Mouse (Mus musculus): ENCODE data around the gene Rbx1.
"Not testable (repeated sequence)": the region's sequence is repeated elsewhere in the genome, so short reads cannot be mapped to it uniquely, and the experiment has no call there.

The Rbx1 gene

DNA sequence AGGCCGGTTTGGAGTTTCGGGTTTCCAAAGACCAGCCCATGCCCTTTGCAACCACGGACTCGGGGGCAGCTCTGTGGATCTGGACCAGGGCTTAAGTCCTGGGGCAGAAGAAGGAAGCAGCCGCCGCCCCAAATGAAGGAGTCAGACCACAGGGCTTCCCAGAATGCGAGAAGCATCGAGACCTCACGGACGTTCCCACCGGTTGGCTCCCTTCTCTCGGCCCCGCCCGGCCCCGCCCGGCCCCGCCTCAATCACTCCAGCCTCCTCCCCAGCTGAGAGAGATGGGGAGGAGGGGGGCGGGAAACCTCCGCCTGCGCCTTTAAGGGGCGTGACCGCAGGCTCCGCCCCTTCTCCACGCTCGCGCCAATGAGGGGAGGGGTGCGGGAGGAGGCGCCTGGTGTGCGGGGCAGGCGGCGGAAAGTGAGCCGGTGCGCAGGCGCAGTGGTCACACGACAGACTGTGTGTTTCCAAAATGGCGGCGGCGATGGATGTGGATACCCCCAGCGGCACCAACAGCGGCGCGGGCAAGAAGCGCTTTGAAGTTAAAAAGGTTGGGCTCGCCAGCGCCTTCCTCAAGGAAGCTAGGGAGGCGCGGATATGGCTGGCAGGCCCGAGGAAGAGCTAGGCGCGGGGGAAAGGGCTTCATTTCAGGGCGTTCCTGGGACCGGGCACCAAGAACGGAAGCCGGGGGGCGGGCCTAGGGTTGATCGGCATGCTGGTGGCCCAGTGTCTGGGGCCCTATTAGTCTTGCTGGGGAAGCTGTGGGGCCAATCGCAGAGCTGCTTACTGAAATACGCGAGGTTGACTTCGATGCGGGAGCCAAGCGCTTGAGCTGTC lies at the start of gene Rbx1:
Gene Rbx1 (plus strand): TSS at position 396 of the 837 bp plus-strand sequence.
- peak; percentile 99 for DNase-seq (ENCODE audit: low read depth, low spot score)

DNA sequence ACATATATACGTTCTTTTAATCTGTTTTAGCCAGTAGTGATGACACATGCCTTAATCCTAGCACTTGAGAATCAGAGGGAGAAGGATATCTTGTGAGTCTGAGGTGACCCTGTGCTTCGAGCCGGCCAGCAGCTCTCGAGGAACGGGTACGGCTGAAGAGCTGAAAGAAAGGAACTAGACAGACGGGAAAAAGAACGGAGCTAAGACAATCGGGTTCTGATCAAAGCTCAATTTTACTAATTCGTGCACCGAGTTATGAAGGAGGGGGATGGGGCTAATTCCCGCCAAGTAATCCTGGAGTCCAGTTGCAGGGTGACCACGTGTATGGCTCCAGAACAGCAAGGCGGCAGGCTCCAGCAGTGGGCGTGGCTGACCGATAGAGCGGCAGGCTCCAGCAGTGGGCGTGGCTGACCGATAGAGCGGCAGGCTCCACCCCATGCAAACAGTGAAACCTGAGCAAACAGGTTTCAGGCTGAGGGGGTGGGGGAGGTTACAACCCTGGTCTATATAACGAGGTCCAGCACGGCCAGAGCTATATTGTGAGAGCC lies 49.3 kb upstream of the Rbx1 start:
- peak; percentile 55 for DNase-seq (ENCODE audit: low read depth, low spot score)

DNA sequence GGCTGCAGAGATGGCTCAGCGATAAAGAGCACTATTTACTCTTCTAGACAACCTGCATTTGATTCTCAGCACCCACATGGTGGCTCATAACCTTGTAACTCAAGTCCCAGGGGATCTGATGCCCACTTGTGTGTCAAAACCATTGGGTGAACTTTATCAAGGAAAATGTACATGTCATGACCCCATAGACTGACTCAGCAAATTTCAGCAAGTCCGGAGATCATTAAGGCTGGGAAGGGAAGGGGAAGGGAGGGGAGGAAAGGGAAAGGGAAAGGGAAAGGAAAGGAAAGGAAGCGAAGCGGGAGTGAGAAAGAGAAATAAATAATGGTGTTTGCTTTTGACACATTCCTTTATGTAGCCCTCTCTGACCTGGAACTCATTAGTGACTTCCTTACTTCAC lies 48.0 kb upstream of the Rbx1 start:
- no peak for DNase-seq (ENCODE audit: low read depth, low spot score)

DNA sequence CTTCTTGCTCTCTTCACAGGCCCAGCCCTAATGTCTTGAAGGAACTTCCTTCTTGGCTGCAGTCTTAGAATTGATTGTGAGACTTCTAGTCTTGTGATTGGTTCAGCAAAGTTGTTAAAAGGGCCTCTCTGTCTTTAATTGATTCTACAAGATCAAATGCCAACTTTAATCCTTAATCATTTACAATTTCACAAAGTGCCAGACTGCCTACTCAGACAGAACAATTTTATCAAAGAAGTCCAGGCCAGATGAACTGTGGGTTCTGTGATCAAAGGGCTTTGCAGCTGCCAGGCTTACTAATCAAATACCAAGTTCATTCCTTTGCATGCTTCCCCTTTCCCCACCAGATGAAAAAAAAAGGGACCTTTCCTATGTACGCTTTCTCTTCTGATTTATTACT lies 44.6 kb upstream of the Rbx1 start:
- DNase-seq (ENCODE audit: low read depth, low spot score) = no peak

DNA sequence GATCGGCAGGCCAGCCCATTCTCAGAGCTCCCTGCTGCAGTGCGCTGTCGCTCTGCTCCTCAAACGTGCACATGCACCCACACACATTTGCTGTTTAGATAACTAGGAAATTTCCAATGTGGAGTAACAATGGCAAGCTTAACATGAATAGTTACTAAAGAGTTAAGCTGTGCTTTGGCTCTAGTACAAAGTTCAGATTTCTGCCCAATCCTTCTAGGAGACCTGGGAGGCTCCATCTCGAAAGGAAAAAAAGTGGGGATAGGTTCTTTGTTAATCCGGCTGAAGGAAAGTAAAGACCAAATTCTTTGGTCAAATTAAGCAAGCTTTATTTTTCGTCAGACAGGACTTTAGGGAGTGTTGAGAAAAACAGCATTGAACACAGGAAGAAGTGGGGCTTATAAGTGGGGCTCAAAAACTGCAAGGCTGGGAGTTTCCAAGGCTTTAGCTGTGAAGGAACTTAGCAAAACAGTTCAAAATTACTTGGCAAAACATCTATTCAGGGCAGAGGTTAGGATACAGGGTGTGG lies 43.9 kb upstream of the Rbx1 start:
- no peak for DNase-seq (ENCODE audit: low read depth, low spot score)

DNA sequence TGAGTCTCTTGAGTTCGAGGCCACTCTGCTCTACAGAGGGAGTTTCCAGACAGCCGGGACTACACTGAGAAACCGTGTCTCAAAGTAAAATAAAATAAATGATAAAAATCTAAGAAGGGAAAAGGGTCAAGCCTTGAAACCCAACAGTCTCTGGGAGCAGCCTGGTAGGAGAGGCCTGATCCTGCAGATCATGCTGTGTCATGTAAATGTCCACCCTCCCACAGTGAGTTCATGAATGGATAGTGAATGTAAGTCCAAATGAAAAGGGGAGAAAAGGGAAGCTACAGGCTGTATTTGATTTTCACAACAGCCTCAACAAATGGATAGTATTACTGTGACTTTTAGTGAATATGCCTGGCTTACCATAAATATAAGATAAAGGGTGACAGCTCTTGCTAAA lies 40.8 kb upstream of the Rbx1 start:
- DNase-seq (ENCODE audit: low read depth, low spot score) = no peak

DNA sequence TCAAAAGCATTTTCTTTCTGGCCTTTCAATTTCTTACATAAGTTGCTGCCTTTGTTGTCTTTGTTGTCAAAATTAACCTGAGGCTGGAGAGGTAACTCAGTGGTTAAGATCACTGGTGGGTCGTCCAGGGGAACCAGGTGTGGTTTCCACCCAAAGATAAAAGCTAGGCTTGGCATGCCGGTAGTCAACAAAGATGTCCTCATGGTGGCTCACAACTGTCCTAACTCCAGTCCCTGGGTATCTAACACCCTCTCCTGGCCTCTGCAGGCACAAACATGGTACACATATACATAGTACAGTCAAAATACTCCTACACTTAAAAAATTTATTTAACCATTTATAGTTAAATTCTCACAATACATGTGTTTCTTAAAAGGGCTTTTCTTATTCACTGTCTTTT lies 38.1 kb upstream of the Rbx1 start:
- no peak for DNase-seq (ENCODE audit: low read depth, low spot score)

DNA sequence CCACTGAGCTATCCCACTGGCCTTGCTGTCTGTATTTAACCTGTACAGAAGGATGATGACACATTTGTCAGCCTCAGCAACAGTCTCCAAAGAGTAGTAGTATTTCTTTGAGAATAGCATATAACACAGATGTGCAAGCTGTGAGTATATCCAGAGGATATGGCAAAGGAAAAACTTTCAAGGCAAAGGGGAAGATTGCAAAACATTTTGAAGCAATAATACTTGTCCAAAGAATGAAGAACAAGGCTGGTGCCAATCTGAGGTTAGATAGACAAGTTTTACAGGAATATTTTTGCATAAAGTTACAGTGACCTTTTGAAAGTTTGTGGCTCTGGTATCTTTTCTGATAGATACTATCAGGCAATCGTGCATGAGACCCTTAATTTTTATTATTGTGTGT lies 34.9 kb upstream of the Rbx1 start:
- DNase-seq (ENCODE audit: low read depth, low spot score) = no peak

DNA sequence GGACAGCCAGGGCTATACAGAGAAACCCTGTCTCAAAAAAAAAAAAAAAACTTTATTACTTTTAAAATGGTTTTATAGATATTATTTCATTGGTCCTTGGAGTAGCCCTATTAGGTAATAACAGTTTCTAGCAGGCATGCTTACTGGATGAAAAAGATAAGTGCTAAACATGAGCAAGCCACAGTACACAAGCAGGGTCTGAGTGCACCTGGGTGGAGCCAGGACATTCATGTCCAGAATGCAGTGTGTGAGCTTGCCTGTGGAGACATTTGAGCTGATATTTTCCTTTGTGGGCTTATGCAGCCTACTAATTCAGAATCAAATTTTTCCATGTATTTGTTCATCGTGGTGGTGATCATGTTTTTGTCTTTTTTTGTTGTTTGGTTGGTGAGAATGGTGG lies 27.8 kb upstream of the Rbx1 start:
- DNase-seq (ENCODE audit: low read depth, low spot score) = no peak

DNA sequence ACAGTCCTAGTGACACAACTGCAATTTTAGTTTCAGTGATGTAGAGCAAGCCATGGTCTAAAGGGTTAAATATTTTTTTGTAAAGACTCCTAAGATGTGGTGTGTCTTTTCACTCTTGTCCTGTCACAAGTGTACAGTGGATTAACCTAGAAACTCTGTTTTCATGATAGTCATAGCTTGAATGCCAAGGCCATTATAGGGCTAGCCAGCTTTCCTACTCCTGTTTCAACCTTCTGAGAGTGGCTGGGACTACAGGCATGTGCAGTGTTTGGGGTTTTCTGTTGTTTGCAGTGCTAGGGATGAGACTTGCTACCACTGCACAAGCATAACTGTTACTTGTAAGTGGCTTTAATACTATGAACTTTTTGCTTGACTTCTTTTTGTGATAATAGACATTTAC lies 26.9 kb upstream of the Rbx1 start:
- DNase-seq (ENCODE audit: low read depth, low spot score) = no peak

DNA sequence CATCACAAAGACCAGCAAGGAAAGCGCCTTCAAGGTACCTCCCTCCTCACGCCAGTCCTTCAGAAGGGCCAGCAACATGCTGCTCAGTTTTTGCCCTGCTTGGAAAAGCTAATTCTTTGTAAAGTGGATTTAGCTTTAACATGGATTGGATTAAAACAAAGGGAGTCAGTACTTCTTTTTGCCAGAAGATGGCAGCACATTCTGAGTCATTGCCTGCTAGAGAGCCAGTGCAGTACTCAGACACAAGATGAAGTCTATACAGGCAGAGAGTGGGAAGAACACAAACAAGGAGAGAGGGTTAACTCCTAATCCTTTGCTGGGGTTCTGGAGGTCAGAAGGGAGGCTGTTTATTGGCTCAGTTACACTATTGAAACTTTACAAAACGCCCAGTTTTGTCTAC lies 17.6 kb upstream of the Rbx1 start:
- peak; percentile 80 for DNase-seq (ENCODE audit: low read depth, low spot score)

DNA sequence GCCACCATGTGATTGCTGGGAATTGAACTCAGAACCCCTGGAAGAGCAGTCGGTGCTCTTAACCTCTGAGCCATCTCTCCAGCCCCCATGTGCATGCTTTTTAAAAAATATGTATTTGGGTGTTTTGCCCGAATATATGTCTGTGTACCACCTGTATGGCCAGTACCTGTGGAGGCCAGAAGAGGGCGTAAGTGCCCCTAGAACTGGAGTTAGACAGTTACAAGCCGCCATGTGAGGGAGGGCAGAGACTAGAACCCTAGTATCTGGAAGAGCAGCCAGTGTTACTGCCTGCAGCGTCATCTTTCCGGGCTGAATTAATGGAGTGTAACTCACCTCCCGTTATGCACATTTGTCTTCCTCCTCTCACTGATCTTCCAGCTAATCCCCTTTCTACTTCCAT lies 4.6 kb upstream of the Rbx1 start:
- no peak for DNase-seq (ENCODE audit: low read depth, low spot score)

DNA sequence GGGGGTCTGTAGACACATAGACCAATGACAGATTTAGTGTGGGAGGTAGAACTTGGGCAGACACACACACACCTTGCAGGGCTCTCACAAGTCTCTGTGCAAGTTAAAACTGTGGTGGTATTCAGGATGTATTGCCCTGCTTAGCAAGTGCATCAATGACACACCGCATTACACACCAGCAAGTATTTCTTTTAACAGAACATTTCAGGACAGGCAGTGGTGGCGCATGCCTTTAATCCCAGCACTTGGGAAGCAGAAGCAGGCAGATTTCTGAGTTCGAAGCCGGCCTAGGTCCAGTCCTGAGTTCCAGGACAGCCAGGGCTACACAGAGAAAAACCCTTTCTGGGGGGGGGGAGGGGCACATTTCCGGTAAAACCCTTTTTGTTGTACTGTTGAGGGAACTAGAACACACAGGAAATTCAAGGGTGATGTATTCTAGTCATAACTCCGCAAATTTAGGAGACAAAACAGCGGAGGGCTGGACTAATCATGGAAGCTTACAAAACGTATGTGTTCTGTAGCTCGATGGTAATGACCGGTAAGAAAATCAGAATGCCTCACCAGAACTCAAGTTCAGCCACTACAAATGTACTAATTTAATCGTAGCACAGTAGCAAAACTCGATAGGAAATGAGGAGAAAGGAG lies 958 bp upstream of the Rbx1 start:
- no peak for DNase-seq (ENCODE audit: low read depth, low spot score)

DNA sequence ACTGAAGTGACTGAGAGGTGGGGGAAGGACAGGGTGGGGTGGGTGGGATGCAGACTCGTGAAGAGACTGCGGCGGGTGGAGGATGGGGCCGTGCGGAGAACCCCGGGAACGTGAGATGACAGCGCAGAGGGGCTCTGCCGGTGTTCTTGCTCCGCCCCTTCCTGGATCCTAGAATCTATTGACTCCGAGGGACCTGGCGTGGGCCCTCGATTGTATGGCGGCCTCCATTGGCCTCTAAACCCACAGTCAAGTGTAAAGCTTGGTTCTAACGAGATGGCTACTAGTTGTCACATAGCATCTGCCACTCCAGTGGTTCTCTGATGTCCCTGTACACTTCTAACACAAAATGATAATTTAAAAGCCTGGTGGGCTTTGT lies 630 bp downstream of the Rbx1 start:
- DNase-seq (ENCODE audit: low read depth, low spot score) = no peak

DNA sequence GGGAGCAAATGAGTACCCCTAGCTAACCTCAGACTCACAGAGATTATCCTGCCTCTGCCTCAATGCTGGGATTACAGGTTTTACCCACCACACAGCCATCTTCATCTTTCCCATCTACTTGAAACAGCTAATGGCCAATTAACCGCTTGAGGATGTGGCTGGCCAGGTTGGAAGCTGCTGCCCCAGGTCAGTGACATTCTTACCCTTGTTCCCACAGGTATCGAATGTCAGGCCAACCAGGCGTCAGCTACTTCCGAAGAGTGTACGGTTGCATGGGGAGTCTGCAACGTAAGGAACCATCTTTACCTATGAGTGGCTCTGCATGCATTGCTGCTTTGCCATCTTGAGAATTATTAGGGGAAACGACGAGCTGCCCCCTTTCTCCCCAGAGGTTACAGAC lies 4.6 kb downstream of the Rbx1 start:
- DNase-seq (ENCODE audit: low read depth, low spot score) = no peak

DNA sequence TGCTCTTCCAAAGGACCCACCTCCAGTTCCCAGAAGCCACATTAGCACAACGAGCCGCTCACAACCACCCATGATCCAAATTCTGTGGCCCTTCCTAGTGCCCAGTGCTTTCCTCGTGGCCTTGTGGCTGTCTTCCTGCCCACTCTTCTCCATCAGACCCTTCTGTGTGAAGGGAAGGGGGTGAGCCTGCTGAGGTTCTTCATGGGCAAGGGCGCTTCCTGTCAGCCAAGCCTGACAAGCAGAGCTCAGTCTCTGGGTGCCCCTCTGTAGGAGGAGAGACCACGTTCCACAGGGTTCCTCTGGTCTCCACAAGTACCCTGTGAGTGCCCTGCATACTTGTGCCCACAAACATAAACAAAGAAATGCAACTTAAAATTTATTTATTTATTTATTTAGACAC lies 6.2 kb downstream of the Rbx1 start:
- DNase-seq (ENCODE audit: low read depth, low spot score) = no peak

DNA sequence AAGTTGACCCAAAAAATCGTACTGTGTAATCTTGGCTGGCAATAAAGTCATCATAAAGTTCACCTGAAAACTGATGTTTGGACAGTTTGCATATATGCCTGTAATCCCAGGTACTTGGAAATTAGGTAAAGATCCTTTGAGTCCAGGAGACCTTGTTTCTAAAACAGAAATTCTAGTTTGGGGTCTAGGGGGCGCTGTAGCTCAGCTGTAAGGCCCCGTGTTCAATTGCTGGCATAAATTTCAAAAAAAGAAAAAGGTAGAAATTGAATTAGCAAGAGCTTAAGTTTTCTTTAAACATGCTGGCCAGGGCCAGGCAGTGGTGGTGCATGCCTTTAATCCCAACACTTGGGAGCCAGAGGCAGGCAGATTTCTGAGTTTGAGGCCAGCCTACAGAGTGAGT lies 9.6 kb downstream of the Rbx1 start:
- DNase-seq (ENCODE audit: low read depth, low spot score) = peak; percentile 19

DNA sequence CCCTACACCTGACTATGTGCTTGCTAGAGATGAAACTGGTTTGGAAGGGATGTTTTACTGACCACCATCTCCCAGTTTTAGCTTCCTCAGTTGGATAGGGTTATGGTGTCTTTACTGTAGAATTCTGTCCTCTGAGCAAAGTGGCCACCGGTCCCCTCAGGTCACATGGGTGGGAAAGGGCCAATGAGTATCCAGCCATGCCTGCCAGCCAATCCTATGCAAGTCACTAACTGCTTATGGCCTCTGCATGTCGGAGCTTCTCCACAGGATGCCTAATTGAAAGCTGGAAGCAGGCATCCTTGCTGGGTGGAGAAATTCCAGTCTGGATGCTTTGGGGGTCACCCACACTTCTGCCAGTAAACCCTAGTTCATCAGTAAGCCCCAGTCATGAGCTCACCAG lies 10.5 kb downstream of the Rbx1 start:
- peak; percentile 45 for DNase-seq (ENCODE audit: low read depth, low spot score)

DNA sequence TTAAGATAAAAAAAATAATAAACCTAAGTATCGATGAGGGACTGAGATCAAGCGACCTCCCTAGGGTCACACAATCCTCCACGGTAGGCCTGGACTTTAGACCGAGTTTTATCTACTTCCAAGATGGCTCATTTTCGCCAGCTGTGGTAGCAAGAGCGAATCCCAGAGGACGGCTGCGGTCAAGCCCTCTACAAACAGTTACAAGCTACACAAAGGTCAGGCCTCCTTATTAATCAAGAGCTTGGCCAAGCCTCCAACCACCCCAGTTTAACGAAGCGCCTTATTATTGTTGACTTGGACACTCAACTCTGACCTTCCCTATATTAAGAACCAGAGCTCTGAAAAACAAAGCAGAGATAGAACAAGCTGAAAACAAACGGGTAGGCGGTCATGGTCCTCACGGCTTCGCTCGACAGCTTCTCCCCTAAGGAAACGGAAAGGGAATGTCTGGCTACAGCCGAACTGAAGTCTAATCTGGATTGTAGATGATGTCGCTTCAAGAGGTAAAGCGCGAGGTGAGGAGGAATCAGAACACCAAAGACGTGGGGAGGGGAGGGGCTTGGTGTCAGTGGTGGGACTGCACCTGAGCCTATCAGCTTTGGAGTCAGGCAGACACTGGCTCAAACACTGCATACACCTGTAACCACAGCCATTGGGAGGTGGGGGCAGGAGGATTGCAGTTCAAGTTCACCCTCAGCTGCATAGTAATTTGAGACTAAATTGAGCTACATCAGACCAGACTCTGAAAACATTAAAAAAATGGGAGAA lies 13.5 kb downstream of the Rbx1 start:
- DNase-seq (ENCODE audit: low read depth, low spot score) = no peak

DNA sequence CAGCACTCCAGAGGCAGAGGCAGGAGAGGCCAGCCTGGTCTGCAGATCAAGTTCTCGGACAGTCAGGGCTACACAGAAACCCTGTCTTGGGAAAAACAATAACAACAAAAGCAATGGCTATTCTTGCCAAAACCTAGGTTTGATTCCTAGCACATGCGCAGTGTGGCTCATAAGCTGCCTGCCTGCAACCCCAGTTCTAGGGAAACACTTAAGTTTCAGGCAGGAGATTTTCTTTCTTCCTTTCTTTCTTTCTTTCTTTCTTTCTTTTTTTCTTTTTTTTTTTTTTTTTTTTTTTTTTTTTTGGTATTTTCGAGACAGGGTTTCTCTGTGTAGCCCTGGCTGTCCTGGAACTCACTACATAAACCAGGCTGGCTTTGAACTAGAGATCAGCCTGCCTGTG lies 14.2 kb downstream of the Rbx1 start:
- DNase-seq (ENCODE audit: low read depth, low spot score) = not testable (repeated sequence)

DNA sequence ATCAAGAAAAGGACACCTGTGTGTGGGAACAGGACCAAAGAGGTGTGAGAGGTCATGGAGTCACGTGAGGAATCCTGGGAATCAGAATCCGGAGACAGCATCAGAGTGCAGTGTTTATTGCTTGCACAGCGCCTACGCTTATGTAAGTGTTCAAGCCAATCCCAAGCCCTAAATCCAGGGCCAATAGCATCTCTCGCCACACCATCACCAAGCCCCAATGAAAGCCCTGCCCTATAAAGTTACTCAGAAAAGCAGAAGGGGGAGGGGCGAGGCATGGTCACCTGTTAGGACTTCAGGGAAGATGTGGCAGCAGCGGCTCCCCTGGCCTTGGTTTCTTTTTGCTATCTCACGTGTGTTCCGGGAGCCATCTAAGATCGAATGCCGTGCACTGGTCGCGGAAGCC lies 14.9 kb downstream of the Rbx1 start:
- no peak for DNase-seq (ENCODE audit: low read depth, low spot score)

DNA sequence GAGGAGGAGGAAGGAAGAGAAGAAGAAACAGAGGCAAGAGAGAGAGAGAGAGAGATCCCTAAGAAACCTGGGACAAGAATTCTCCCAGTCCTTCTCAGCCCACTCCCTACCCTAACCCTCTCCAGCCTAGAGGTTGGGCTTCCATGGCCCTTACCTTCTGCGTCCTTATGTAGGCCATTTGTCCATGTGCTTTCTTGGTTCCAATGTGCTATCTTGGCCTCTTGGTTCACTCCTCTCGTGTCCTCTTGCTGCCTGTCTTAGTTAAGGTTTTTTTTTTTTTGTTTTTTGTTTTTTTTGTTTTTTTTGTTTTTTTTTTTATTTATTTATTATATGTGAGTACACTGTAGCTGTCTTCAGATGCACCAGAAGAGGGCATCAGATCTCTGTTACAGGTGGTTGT lies 16.9 kb downstream of the Rbx1 start:
- no peak for DNase-seq (ENCODE audit: low read depth, low spot score)

Measured in mesoderm, embryonic 11.5 days (tissue).